Mouse (Mus musculus) thymus, postnatal 36 days (tissue): ENCODE data around the gene Pgk1.

Experiments
- DNase-seq, 2 experiments: peaks; one replicate each; pipeline ENCODE4 v3.0.0; 2022; ENCODE audit warnings: mixed read lengths in 2 of 2

Pgk1 gene

GRCm38 (mm10) chrX:106219171-106220032, 32.5 kb downstream of the Pgk1 start:
- peak; percentile 63 to 77 for DNase-seq

- no peak for DNase-seq
Observed at GRCm38 (mm10) chrX:106221058-106221457, 34.2 kb downstream of the Pgk1 start, which contains the start of gene Taf9b. Taf9b (minus strand) TSS chrX:106221158.
